Mouse (Mus musculus) testis, postnatal 10 days (tissue): ENCODE measurements around the gene Eva1c.
A peak's percentile ranks its signal among the peaks of the same experiment; 100 is the strongest.
"Not testable (repeated sequence)": the region's sequence is repeated elsewhere in the genome, so short reads cannot be mapped to it uniquely, and the experiment has no call there.

Experiments
- DNase-seq: peaks from one replicate; pipeline ENCODE4 v3.0.0; 2021; ENCODE audit warnings: low spot score

Eva1c gene

GRCm38 (mm10) chr16:90826457-90826856 lies at the start of gene Eva1c:
Eva1c (plus strand) TSS chr16:90826719.
- DNase-seq = no peak

- DNase-seq = no peak
Measured at GRCm38 (mm10) chr16:90779783-90780182, 46.7 kb upstream of the Eva1c start.

- DNase-seq = no peak
Measured at GRCm38 (mm10) chr16:90783302-90783701, 43.2 kb upstream of the Eva1c start.

- no peak for DNase-seq
Measured at GRCm38 (mm10) chr16:90785257-90785656, 41.3 kb upstream of the Eva1c start.

- no peak for DNase-seq
Measured at GRCm38 (mm10) chr16:90788580-90788979, 37.9 kb upstream of the Eva1c start.

GRCm38 (mm10) chr16:90790946-90791345 lies 35.6 kb upstream of the Eva1c start:
- no peak for DNase-seq

- DNase-seq = no peak
Measured at GRCm38 (mm10) chr16:90792066-90792465, 34.5 kb upstream of the Eva1c start.

GRCm38 (mm10) chr16:90792500-90792899 lies 34.0 kb upstream of the Eva1c start:
- DNase-seq = no peak

GRCm38 (mm10) chr16:90794708-90795107 lies 31.8 kb upstream of the Eva1c start:
- DNase-seq = no peak

- DNase-seq = no peak
Measured at GRCm38 (mm10) chr16:90798446-90798845, 28.1 kb upstream of the Eva1c start.

- no peak for DNase-seq
Measured at GRCm38 (mm10) chr16:90798848-90799247, 27.7 kb upstream of the Eva1c start.

GRCm38 (mm10) chr16:90799840-90800239 lies 26.7 kb upstream of the Eva1c start:
- no peak for DNase-seq

- no peak for DNase-seq
Measured at GRCm38 (mm10) chr16:90801251-90801650, 25.3 kb upstream of the Eva1c start.

- DNase-seq = no peak
Measured at GRCm38 (mm10) chr16:90801928-90802327, 24.6 kb upstream of the Eva1c start.

- DNase-seq = no peak
Measured at GRCm38 (mm10) chr16:90804466-90804865, 22.1 kb upstream of the Eva1c start.

- peak; percentile 100 for DNase-seq
Measured at GRCm38 (mm10) chr16:90809975-90810715, 16.4 kb upstream of the Eva1c start, which contains the start of gene Urb1. Urb1 (minus strand) TSS chr16:90810413.

- no peak for DNase-seq
Measured at GRCm38 (mm10) chr16:90810716-90811256, 15.7 kb upstream of the Eva1c start.

- no peak for DNase-seq
Measured at GRCm38 (mm10) chr16:90812086-90812485, 14.4 kb upstream of the Eva1c start.

GRCm38 (mm10) chr16:90820326-90820725 lies 6.2 kb upstream of the Eva1c start:
- no peak for DNase-seq

- DNase-seq = no peak
Measured at GRCm38 (mm10) chr16:90821046-90821697, 5.3 kb upstream of the Eva1c start.

GRCm38 (mm10) chr16:90822284-90822935 lies 4.1 kb upstream of the Eva1c start:
- no peak for DNase-seq

GRCm38 (mm10) chr16:90822981-90823380 lies 3.5 kb upstream of the Eva1c start:
- DNase-seq = no peak

- not testable (repeated sequence) for DNase-seq
Measured at GRCm38 (mm10) chr16:90823986-90824385, 2.5 kb upstream of the Eva1c start.
